Comparison of ENCODE assay signal across 20 mouse cellular contexts in genomic region chr12:112799237-112799970, GRCm38 (mm10).
"Had no signal": no experiment of that assay in that cellular context is flagged by ENCODE, and none has a peak within 500 bp of the region (broad histone marks: within the 10 kb centered on the region; RNA-seq: fewer than 3 reads in every experiment).

No protein-coding gene starts in this region.

- H3K9me3 ChIP-seq: kidney, embryonic 15.5 days; limb, embryonic 12.5 days; liver, embryonic 12.5 days; liver, embryonic 15.5 days; lung, embryonic 15.5 days; megakaryocyte, embryonic 14.5 days; midbrain, embryonic 10.5 days; midbrain, embryonic 13.5 days had no signal

- H3K9ac ChIP-seq: kidney, embryonic 15.5 days; limb, embryonic 12.5 days; liver, embryonic 12.5 days; liver, embryonic 15.5 days; lung, embryonic 15.5 days; midbrain, embryonic 13.5 days had no signal

- H3K27ac ChIP-seq: kidney, embryonic 15.5 days; left cerebral cortex, adult 2 months; limb, embryonic 12.5 days; liver, embryonic 12.5 days; liver, embryonic 15.5 days; lung, embryonic 15.5 days; midbrain, embryonic 10.5 days; midbrain, embryonic 13.5 days had no signal

- H3K4me3 ChIP-seq: kidney, embryonic 15.5 days; left cerebral cortex, adult 2 months; limb, embryonic 12.5 days; liver, embryonic 12.5 days; liver, embryonic 15.5 days; lung, embryonic 15.5 days; megakaryocyte, embryonic 14.5 days; midbrain, embryonic 10.5 days; midbrain, embryonic 13.5 days had no signal

- ATAC-seq: liver, embryonic 12.5 days had no signal

- H3K36me3 ChIP-seq: kidney, embryonic 15.5 days; limb, embryonic 12.5 days; liver, embryonic 12.5 days; liver, embryonic 15.5 days; lung, embryonic 15.5 days; midbrain, embryonic 10.5 days; midbrain, embryonic 13.5 days had no signal

- DNase-seq: kidney, adult 8-10 months; kidney, postnatal 10 days; kidney, postnatal 36 days; layer of hippocampus, postnatal 36 days; liver; lung, adult 18-20 months; lung, postnatal 10 days; lung, postnatal 36 days; right cerebral cortex, postnatal 25 days; spleen, adult 18-20 months; thymus, postnatal 25 days had no signal

- H3K4me2 ChIP-seq: kidney, embryonic 15.5 days; limb, embryonic 12.5 days; liver, embryonic 12.5 days; liver, embryonic 15.5 days; lung, embryonic 15.5 days; midbrain, embryonic 13.5 days had no signal
